Mouse (Mus musculus): ENCODE measurements around the gene Dusp11. TPM values are rescaled to one million over a fixed set of nuclear protein-coding genes. Genes with fewer than 3 reads are reported as not detected.
"Not testable (repeated sequence)": the region's sequence is repeated elsewhere in the genome, so short reads cannot be mapped to it uniquely, and the experiment has no call there.

Dusp11 gene
- polyA plus RNA-seq, 1 experiment from 2014 or later, result 82.6 TPM

GRCm38 (mm10) chr6:85926709-85927108 lies 34.8 kb downstream of the Dusp11 start:
- no peaks in the 10 kb centered on the region for H3K27me3 ChIP-seq (ENCODE audit: control insufficient read depth, insufficient read depth, low read length)

GRCm38 (mm10) chr6:85923643-85924042 lies 37.8 kb downstream of the Dusp11 start:
- H3K36me3 ChIP-seq (ENCODE audit: control insufficient read depth, insufficient read depth, low read length), result peaks cover 16% of the 10 kb centered on the region
- H3K27me3 ChIP-seq (ENCODE audit: control insufficient read depth, insufficient read depth, low read length), result no peaks in the 10 kb centered on the region
- no peaks in the 10 kb centered on the region for H3K9me3 ChIP-seq (ENCODE audit: control insufficient read depth, low read length)
- H3K4me2 ChIP-seq (ENCODE audit: low read depth, low read length), result no peak overlapping the region
- H3K27ac ChIP-seq (ENCODE audit: low read depth, low read length), result no peak overlapping the region
- WGBS, result 96% methylated on average over 1 of the region's 1 CpGs
- no peak overlapping the region for H3K9ac ChIP-seq (replicated peaks; ENCODE audit: low read depth, low read length)
- no peak overlapping the region for H3K4me3 ChIP-seq (ENCODE audit: low read depth, low read length)
- no peaks in the 10 kb centered on the region for H3K4me1 ChIP-seq (ENCODE audit: control insufficient read depth, insufficient read depth, low read length)
- ATAC-seq (ENCODE audit: low read depth), result no peak

More at GRCm38 (mm10) chr6:85926709-85927108, 34.8 kb downstream of the Dusp11 start:
- ATAC-seq (ENCODE audit: low read depth), result no peak
- Histone ChIP-seq H3K4me1 (ENCODE audit: control insufficient read depth, insufficient read depth, low read length) (no peaks in the 10 kb centered on the region), H3K4me2 (ENCODE audit: low read depth, low read length) (no peak overlapping the region), H3K27ac (ENCODE audit: low read depth, low read length) (no peak overlapping the region), H3K9me3 (ENCODE audit: control insufficient read depth, low read length) (no peaks in the 10 kb centered on the region), H3K4me3 (ENCODE audit: low read depth, low read length) (no peak overlapping the region), H3K9ac (replicated peaks; ENCODE audit: low read depth, low read length) (no peak overlapping the region), H3K36me3 (ENCODE audit: control insufficient read depth, insufficient read depth, low read length) (peaks cover 16% of the 10 kb centered on the region)
- WGBS, result 97% methylated on average over 1 of the region's 1 CpGs

GRCm38 (mm10) chr6:85919401-85919800 lies 42.1 kb downstream of the Dusp11 start:
- no peak overlapping the region for H3K4me3 ChIP-seq (ENCODE audit: low read depth, low read length)
- H3K27me3 ChIP-seq (ENCODE audit: control insufficient read depth, insufficient read depth, low read length), result no peaks in the 10 kb centered on the region
- H3K9me3 ChIP-seq (ENCODE audit: control insufficient read depth, low read length), result no peaks in the 10 kb centered on the region
- H3K9ac ChIP-seq (replicated peaks; ENCODE audit: low read depth, low read length), result no peak overlapping the region
- no peak overlapping the region for H3K4me2 ChIP-seq (ENCODE audit: low read depth, low read length)
- H3K36me3 ChIP-seq (ENCODE audit: control insufficient read depth, insufficient read depth, low read length), result no peaks in the 10 kb centered on the region
- H3K27ac ChIP-seq (ENCODE audit: low read depth, low read length), result no peak overlapping the region
- peaks cover 4% of the 10 kb centered on the region; the same call in 1 of the 2 replicates for H3K4me1 ChIP-seq (ENCODE audit: control insufficient read depth, insufficient read depth, low read length)
- ATAC-seq (ENCODE audit: low read depth), result no peak
- 93% methylated on average over 4 of the region's 4 CpGs for WGBS

- H3K4me3 ChIP-seq (ENCODE audit: low read depth, low read length); H3K27me3 ChIP-seq (ENCODE audit: control insufficient read depth, insufficient read depth, low read length); H3K9ac ChIP-seq (replicated peaks; ENCODE audit: low read depth, low read length); H3K4me1 ChIP-seq (ENCODE audit: control insufficient read depth, insufficient read depth, low read length); H3K27ac ChIP-seq (ENCODE audit: low read depth, low read length); H3K4me2 ChIP-seq (ENCODE audit: low read depth, low read length); H3K9me3 ChIP-seq (ENCODE audit: control insufficient read depth, low read length); H3K36me3 ChIP-seq (ENCODE audit: control insufficient read depth, insufficient read depth, low read length); ATAC-seq (ENCODE audit: low read depth): not testable (repeated sequence)
- 95% methylated on average over 3 of the region's 3 CpGs for WGBS
These were observed 43.1 kb downstream of the Dusp11 start for GRCm38 (mm10) chr6:85918341-85918740.

DNA sequence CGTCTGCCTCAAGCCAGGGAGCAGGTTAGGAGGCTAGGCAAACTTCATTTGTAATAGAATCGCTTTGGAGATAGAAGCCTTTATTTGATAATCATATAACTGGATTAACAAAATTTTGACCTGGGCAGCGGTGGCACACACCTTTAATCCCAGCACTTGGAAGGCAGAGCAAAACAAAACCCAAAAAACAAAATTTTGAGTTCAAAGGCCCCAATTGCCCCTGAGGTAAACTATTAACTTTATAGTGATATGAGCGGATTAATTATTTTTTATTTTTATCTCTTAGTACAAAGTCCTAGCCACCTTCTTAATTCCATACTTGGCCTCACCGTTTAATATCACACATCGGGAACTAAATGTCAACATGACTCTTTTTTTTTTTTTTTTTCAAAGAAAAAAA lies 44.9 kb downstream of the Dusp11 start:
- Histone ChIP-seq H3K4me3 (ENCODE audit: low read depth, low read length) (peak overlapping the region; percentile 47), H3K4me2 (ENCODE audit: low read depth, low read length) (peak overlapping the region; percentile 75), H3K36me3 (ENCODE audit: control insufficient read depth, insufficient read depth, low read length) (no peaks in the 10 kb centered on the region), H3K9ac (replicated peaks; ENCODE audit: low read depth, low read length) (peak overlapping the region; percentile 67), H3K27me3 (ENCODE audit: control insufficient read depth, insufficient read depth, low read length) (no peaks in the 10 kb centered on the region), H3K4me1 (ENCODE audit: control insufficient read depth, insufficient read depth, low read length) (peaks cover 4% of the 10 kb centered on the region; the same call in 1 of the 2 replicates), H3K27ac (ENCODE audit: low read depth, low read length) (peak overlapping the region; percentile 78; the same call in 1 of the 2 replicates), H3K9me3 (ENCODE audit: control insufficient read depth, low read length) (no peaks in the 10 kb centered on the region)
- no peak; the same call in 1 of the 2 replicates for ATAC-seq (ENCODE audit: low read depth)
- WGBS, result 87% methylated on average over 6 of the region's 6 CpGs

DNA sequence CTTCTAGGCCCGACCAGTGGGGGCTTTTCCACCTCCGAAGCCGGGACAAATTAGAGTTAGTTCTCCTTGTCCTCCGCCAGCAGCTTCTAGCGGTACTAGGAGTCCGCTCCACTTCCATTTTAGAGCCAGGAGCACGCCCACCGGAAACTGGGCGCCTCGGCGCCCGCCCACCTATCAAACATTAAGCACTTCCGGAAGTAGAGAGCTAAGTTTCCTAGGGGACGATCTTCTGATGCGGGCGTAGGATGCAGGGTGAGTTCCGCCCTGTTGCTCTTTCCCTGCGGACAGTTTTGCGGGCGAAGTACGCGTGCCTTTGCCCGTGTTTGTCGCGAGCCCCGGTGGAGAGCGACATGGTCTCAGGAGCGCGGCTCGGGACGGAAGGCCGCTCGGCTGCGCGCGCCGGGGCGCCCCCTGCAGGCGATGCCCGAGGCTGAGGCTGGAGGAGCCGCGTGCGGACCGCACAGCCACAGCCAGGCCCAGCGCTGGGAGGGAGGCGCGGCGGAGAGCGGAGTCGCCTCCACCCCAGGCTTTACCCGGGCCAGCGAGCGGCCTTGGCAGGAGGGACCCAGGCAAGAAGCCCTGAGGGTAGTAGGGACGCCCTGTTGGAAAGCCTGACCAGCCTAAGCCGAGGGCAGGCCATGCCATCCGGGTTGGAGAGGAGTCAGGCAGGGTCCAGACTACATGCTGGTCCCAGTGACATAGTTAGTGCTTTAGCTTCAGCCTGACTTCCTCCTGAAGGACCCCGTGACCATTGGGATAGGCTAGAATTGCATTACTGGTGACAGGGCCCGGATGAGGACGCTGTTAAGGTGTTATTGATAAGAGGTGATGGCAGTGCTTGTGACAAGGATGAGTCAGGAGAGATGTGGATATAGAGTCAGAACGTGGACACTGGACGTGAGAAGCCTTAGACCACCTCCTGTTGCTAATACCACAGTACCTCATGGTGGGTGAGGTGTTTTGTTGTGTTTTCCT lies 45.6 kb downstream of the Dusp11 start, which contains the start of gene Nat8f1:
Gene Nat8f1 (minus strand): TSS at position 149 of the 975 bp plus-strand sequence.
- ATAC-seq (ENCODE audit: low read depth), result peak; percentile 97
- under 1% methylated on average over 55 of the region's 61 CpGs for WGBS
- Histone ChIP-seq H3K4me2 (ENCODE audit: low read depth, low read length) (peak within 1 kb of the TSS; percentile 75), H3K9ac (replicated peaks; ENCODE audit: low read depth, low read length) (peak within 1 kb of the TSS; percentile 67), H3K4me3 (ENCODE audit: low read depth, low read length) (peak within 1 kb of the TSS; percentile 47), H3K27ac (ENCODE audit: low read depth, low read length) (peak within 1 kb of the TSS; percentile 78)
- not testable (repeated sequence) for H3K9me3 ChIP-seq (ENCODE audit: control insufficient read depth, low read length); H3K36me3 ChIP-seq (ENCODE audit: control insufficient read depth, insufficient read depth, low read length); H3K4me1 ChIP-seq (ENCODE audit: control insufficient read depth, insufficient read depth, low read length); H3K27me3 ChIP-seq (ENCODE audit: control insufficient read depth, insufficient read depth, low read length)

DNA sequence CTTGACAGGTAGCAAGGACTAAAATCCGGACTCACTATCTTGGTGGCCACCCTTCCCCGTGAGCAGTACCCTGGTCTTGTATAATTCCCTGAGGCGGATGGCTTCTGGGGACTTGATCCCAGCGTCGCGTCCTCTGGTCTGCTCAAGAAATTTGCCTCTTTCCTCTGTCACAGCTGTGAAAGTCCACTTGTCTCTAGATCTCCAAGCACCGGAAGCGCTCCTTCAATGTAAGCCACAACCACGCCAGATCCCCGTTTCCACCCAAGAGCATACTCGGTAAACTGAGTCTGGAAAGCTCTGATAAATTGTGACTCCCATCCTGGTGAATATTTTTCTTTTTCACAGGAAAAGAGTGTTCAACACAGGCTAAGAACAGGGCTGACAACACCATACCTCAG lies 46.3 kb downstream of the Dusp11 start:
- 5% methylated on average over 11 of the region's 11 CpGs for WGBS
- Histone ChIP-seq H3K4me2 (ENCODE audit: low read depth, low read length) (peak overlapping the region; percentile 75), H3K27me3 (ENCODE audit: control insufficient read depth, insufficient read depth, low read length) (no peaks in the 10 kb centered on the region), H3K36me3 (ENCODE audit: control insufficient read depth, insufficient read depth, low read length) (no peaks in the 10 kb centered on the region), H3K9me3 (ENCODE audit: control insufficient read depth, low read length) (no peaks in the 10 kb centered on the region), H3K27ac (ENCODE audit: low read depth, low read length) (peak overlapping the region; percentile 78), H3K4me1 (ENCODE audit: control insufficient read depth, insufficient read depth, low read length) (peaks cover 4% of the 10 kb centered on the region; the same call in 1 of the 2 replicates), H3K9ac (replicated peaks; ENCODE audit: low read depth, low read length) (peak overlapping the region; percentile 67), H3K4me3 (ENCODE audit: low read depth, low read length) (peak overlapping the region; percentile 47)
- ATAC-seq (ENCODE audit: low read depth), result peak; percentile 14; the same call in 1 of the 2 replicates

GRCm38 (mm10) chr6:85911587-85911986 lies 49.9 kb downstream of the Dusp11 start, which contains the start of gene Tprkb:
Gene Tprkb, plus strand, starts transcription at chr6:85911865.
- Histone ChIP-seq H3K9ac (replicated peaks; ENCODE audit: low read depth, low read length) (no peak within 1 kb of the TSS), H3K36me3 (ENCODE audit: control insufficient read depth, insufficient read depth, low read length) (no peaks in the 10 kb centered on the region), H3K4me2 (ENCODE audit: low read depth, low read length) (no peak within 1 kb of the TSS), H3K9me3 (ENCODE audit: control insufficient read depth, low read length) (no peaks in the 10 kb centered on the region), H3K4me3 (ENCODE audit: low read depth, low read length) (no peak within 1 kb of the TSS), H3K4me1 (ENCODE audit: control insufficient read depth, insufficient read depth, low read length) (peaks cover 4% of the 10 kb centered on the region; the same call in 1 of the 2 replicates), H3K27ac (ENCODE audit: low read depth, low read length) (no peak within 1 kb of the TSS), H3K27me3 (ENCODE audit: control insufficient read depth, insufficient read depth, low read length) (no peaks in the 10 kb centered on the region)
- ATAC-seq (ENCODE audit: low read depth), result no peak
- 87% methylated on average over 3 of the region's 3 CpGs for WGBS

DNA sequence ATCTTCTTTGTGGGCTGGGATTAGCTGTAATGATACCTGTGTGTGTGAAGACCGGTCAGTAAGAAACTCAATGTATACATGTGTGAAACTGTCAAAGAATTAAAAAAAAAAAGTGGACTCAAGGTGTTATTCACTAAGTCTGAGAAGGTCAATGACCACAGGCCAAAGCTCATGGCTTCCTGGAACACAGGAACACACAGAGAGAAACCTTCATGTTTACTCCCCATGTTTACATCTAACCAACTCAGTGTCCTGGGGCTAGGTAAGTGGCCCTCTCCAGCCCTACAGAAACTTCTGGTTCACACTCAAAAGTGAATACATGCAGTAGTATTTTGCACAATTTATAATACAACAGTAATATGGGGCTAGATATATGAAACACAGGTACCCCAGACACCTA lies 51.8 kb downstream of the Dusp11 start:
- no peaks in the 10 kb centered on the region for H3K4me1 ChIP-seq (ENCODE audit: control insufficient read depth, insufficient read depth, low read length)
- ATAC-seq (ENCODE audit: low read depth), result no peak
- 100% methylated on average over 1 of the region's 1 CpGs for WGBS
- H3K36me3 ChIP-seq (ENCODE audit: control insufficient read depth, insufficient read depth, low read length), result no peaks in the 10 kb centered on the region
- no peaks in the 10 kb centered on the region for H3K27me3 ChIP-seq (ENCODE audit: control insufficient read depth, insufficient read depth, low read length)
- H3K9me3 ChIP-seq (ENCODE audit: control insufficient read depth, low read length), result no peaks in the 10 kb centered on the region
- no peak overlapping the region for H3K4me2 ChIP-seq (ENCODE audit: low read depth, low read length)
- no peak overlapping the region for H3K4me3 ChIP-seq (ENCODE audit: low read depth, low read length)
- no peak overlapping the region for H3K9ac ChIP-seq (replicated peaks; ENCODE audit: low read depth, low read length)
- H3K27ac ChIP-seq (ENCODE audit: low read depth, low read length), result no peak overlapping the region
